Mouse (Mus musculus) liver, embryonic 14.5 days (tissue): Measurements from ENCODE around the gene Lingo1.

Experiments used
- CTCF ChIP-seq: IDR thresholded peaks from 2 replicates; pipeline ENCODE4 v1.5.1; 2016; ENCODE audit warnings: antibody characterized with exemption, low read depth, control low read depth
- EP300 ChIP-seq: IDR thresholded peaks from 2 replicates; pipeline ENCODE4 v1.6.1; 2016; ENCODE audit warnings: antibody characterized with exemption, low read depth

GRCm38 (mm10) chr9:56725814-56726213, 70.5 kb downstream of the Lingo1 start:
- TF ChIP-seq CTCF (peak; percentile 71), EP300 (no peak)
